Mouse (Mus musculus) lung, postnatal 0 days (tissue): Measurements from ENCODE around the gene Fam178b.

ENCODE experiments used
- CTCF ChIP-seq: IDR thresholded peaks from 2 replicates; pipeline ENCODE4 v1.5.1; 2016; ENCODE audit warnings: antibody characterized with exemption, mild to moderate bottlenecking
- EP300 ChIP-seq: IDR thresholded peaks from 2 replicates; pipeline ENCODE4 v1.6.1; 2016; ENCODE audit warnings: antibody characterized with exemption, mild to moderate bottlenecking, control low read depth

GRCm38 (mm10) chr1:36723146-36724056 lies 40.4 kb upstream of the Fam178b start:
- TF ChIP-seq CTCF, result no peak
- no peak for TF ChIP-seq EP300
